Mouse (Mus musculus) neutrophil, adult 83 days (primary cell): ENCODE measurements around the gene Adcy5. TPM values are rescaled to one million over a fixed set of nuclear protein-coding genes. Genes with fewer than 3 reads are reported as not detected.

Source experiments
- total RNA-seq, 2 experiments: library from RNA; stranded (reverse); gene quantifications; one replicate each; pipeline ENCODE4 v1.2.4; 2023

Adcy5 gene
- under 1 TPM in 1 of 2 experiments, not detected in 1; 0.07 TPM for total RNA-seq

GRCm38 (mm10) chr16:35154641-35155390, at the start of gene Adcy5:
Gene Adcy5, plus strand, starts transcription at chr16:35154877.

Other genes starting within 250 kb of the Adcy5 start
- gene Hacd2, start 132.4 kb upstream of the Adcy5 start, total RNA-seq: 10 to 100 TPM; 34.7 to 36.4 TPM
- gene Sec22a, start 209.0 kb downstream of the Adcy5 start, total RNA-seq: 1 to 10 TPM; 4.0 to 4.1 TPM